Mouse (Mus musculus) gastrocnemius, adult 2 months (tissue): ENCODE results near the gene Gm10762. TPM values are rescaled to one million over a fixed set of nuclear protein-coding genes. Genes with fewer than 3 reads are reported as not detected.
"Not testable (repeated sequence)": the region's sequence is repeated elsewhere in the genome, so short reads cannot be mapped to it uniquely, and the experiment has no call there.

ENCODE experiments used
- DNase-seq: peaks from one replicate; pipeline ENCODE4 v3.0.0; 2022
- H3K27ac ChIP-seq: fragments of 200-600 bp; 2 replicates; pipeline ENCODE4 v1.8.1; 2022; ENCODE audit warnings: mild to moderate bottlenecking
- H3K4me3 ChIP-seq: fragments of 200-600 bp; 2 replicates; pipeline ENCODE4 v1.8.1; 2022; ENCODE audit warnings: mild to moderate bottlenecking, moderate library complexity
- CTCF ChIP-seq: fragments of 200-600 bp; IDR thresholded peaks from 2 replicates; pipeline ENCODE4 v1.8.1; 2022; ENCODE audit warnings: antibody characterized with exemption, mild to moderate bottlenecking, moderate library complexity
- intact Hi-C: fragments of 180-260 bp; cut with DNase I; formaldehyde crosslinking; loops from one replicate; pipeline ENCODE4 v1.15.1; 2025
- long read RNA-seq, 2 experiments: library from polyadenylated mRNA; stranded (forward); transcript quantifications; one replicate each; pipeline ENCODE4 v2.0.0; 2021
- total RNA-seq, 2 experiments: library from RNA; stranded (reverse); gene quantifications; 2 replicates each; pipeline ENCODE4 v1.2.3; 2021

The Gm10762 gene
- 10 to 100 TPM; 12.6 to 13.9 TPM for total RNA-seq
- long read RNA-seq, experiment 1, transcript Gm10762-201 (1 exons, 1,133 nt), result major isoform, 15 of 15 reads
- long read RNA-seq, experiment 1, partial matches to known transcripts, result 0 of 15 reads
- long read RNA-seq, experiment 1, other reads (novel, unspliced or antisense), result 0 of 15 reads
- long read RNA-seq, experiment 2, transcript Gm10762-201 (1 exons, 1,133 nt), result major isoform, 18 of 18 reads
- long read RNA-seq, experiment 2, partial matches to known transcripts, result 0 of 18 reads
- long read RNA-seq, experiment 2, other reads (novel, unspliced or antisense), result 0 of 18 reads

GRCm38 (mm10) chr2:128967661-128968441 is at the start of gene Gm10762:
TSS of gene Gm10762 (minus strand) at chr2:128967725.
- intact Hi-C loops, result loop anchor here (1.0 kb wide), 1 partner anchor 25 kb away; no protein-coding TSS in a partner anchor
- no peak for TF ChIP-seq CTCF
- peak; percentile 88 for DNase-seq
- Histone ChIP-seq H3K27ac (peak within 1 kb of the TSS; percentile 100), H3K4me3 (peak within 1 kb of the TSS; percentile 86)

GRCm38 (mm10) chr2:129008867-129009266 is 41.3 kb upstream of the Gm10762 start:
- intact Hi-C loops, result loop anchor here (2.0 to 5.0 kb wide), 2 partner anchors 62 to 76 kb away; no protein-coding TSS in a partner anchor
- TF ChIP-seq CTCF, result peak; percentile 52
- not testable (repeated sequence) for H3K27ac ChIP-seq, DNase-seq, H3K4me3 ChIP-seq

DNA sequence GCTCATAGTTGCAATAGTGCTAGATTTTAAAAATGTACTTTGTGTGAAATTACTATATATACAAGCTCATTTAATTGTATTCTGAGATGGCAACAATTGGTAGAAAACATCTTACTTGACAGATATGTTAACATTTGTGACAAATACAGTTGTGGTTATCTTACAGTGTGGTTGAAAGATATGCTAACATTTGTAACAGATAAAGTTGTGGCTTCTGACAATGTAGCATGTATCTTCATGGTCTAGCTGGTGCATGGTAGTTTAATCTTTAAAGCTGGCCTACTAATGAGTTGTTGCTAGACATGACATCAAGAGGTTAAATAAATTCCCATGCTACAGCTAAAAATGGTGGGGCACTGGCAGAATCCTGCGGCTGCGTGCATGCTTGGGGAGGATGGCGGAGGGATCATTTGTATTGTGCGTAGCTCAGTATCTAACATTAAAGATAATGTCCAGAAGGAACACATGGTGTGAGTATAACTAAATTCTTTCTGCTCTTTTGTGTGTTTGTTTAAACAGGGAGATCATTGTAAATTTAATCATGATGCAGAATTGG is 38.7 kb upstream of the Gm10762 start:
- intact Hi-C loops, result loop anchor here (5.0 kb wide), 1 partner anchor 59 kb away; no protein-coding TSS in a partner anchor
- Histone ChIP-seq H3K4me3 (no peak overlapping the region), H3K27ac (no peak overlapping the region)
- no peak for TF ChIP-seq CTCF
- no peak for DNase-seq

GRCm38 (mm10) chr2:129004872-129005271 is 37.3 kb upstream of the Gm10762 start:
- DNase-seq, result no peak
- no peak overlapping the region for H3K4me3 ChIP-seq
- no peak for TF ChIP-seq CTCF
- no peak overlapping the region for H3K27ac ChIP-seq
- intact Hi-C loops, result loop anchor here (5.0 kb wide), 1 partner anchor 58 kb away; no protein-coding TSS in a partner anchor

GRCm38 (mm10) chr2:128984746-128985145 is 17.2 kb upstream of the Gm10762 start:
- intact Hi-C loops, result no loop called here

GRCm38 (mm10) chr2:128975572-128975971 is 8.0 kb upstream of the Gm10762 start:
- Histone ChIP-seq H3K4me3 (no peak overlapping the region), H3K27ac (peak overlapping the region; percentile 24; the same call in 1 of the 2 replicates)
- no peak for DNase-seq
- intact Hi-C loops, result no loop called here
- TF ChIP-seq CTCF, result no peak

More at GRCm38 (mm10) chr2:128984746-128985145, 17.2 kb upstream of the Gm10762 start:
- Histone ChIP-seq H3K27ac (no peak overlapping the region), H3K4me3 (no peak overlapping the region)
- no peak for TF ChIP-seq CTCF
- no peak for DNase-seq

DNA sequence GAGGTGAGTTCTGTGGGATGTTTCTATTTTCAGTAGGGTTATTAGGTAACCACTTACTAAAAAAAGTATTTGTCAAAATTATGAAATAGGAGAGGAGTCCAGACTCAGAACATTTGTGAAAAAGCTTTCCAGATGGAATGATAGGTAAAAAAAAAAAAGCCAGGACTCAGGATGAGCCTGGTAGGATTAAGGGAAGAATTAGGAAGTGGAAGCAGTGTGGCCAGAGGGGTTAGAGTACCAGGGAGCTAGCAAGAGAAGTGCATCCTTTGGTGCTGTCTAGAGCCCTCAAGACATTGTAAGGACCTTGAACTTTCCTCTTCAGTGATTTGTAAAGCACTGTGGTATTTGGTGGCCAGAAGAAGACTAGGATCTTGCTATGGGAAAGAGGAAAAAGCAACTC is 4.8 kb upstream of the Gm10762 start:
- intact Hi-C loops, result no loop called here

GRCm38 (mm10) chr2:128968475-128969083 is 1.1 kb upstream of the Gm10762 start:
- intact Hi-C loops, result no loop called here

More for the DNA sequence above, 4.8 kb upstream of the Gm10762 start:
- Histone ChIP-seq H3K27ac (peak overlapping the region; percentile 100), H3K4me3 (peak overlapping the region; percentile 30; the same call in 1 of the 2 replicates)
- TF ChIP-seq CTCF, result no peak
- DNase-seq, result no peak

DNA sequence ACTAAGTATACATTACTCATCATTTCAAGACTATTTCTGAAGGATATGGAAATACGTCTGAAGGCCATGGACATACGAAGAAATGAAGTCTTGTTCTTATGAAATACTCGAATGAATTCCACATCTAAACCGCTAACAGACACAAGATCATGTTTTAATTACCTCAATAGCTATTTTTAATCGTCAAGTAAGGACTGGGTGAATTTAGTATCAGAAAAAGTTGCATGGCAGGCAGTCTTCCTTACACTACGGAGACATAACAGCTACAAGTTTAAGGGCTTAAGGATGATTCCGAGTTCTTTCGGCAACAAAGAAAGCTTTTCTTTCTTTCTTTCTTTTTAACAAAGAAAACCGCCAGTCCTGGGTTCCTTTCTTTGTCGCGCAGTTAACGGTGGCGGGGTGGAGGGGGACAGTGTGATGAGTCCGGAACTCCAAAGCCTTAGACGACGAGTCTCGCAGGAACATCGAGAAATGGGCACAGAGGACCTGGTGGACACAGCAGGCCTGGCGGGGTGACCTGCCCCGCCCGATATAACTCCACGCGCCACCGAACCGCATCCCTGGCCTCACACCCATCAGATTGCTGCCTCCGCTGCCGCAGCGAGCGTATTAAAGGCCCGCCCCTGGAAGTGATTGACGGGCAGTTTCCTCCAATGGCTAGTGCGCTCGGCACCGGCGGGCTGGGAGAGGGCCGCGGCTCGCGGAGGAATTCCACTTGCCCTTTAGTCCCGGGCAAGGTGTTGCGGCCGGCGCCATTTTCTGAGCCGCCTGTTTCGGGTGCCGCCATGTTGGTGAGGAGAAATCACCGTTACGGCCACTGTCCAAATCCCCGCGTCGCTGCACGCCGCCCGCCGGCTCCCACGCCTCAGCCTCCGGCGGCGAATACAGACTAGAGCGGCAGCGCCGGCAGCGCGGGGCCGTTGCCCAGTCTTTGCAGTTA is 614 bp downstream of the Gm10762 start, which contains the start of gene Zc3h6:
Gene Zc3h6 (plus strand): TSS at position 762 of the 940 bp plus-strand sequence.
- TF ChIP-seq CTCF, result no peak
- intact Hi-C loops, result loop anchor here (1.0 kb wide), 1 partner anchor 24 kb away; no protein-coding TSS in a partner anchor
- peak within 1 kb of the TSS; percentile 86 for H3K4me3 ChIP-seq
- H3K27ac ChIP-seq, result peak within 1 kb of the TSS; percentile 100
- DNase-seq, result peak; percentile 99

More at GRCm38 (mm10) chr2:128968475-128969083, 1.1 kb upstream of the Gm10762 start:
- Histone ChIP-seq H3K4me3 (peak overlapping the region; percentile 86), H3K27ac (peak overlapping the region; percentile 100)
- no peak for TF ChIP-seq CTCF
- DNase-seq, result no peak

DNA sequence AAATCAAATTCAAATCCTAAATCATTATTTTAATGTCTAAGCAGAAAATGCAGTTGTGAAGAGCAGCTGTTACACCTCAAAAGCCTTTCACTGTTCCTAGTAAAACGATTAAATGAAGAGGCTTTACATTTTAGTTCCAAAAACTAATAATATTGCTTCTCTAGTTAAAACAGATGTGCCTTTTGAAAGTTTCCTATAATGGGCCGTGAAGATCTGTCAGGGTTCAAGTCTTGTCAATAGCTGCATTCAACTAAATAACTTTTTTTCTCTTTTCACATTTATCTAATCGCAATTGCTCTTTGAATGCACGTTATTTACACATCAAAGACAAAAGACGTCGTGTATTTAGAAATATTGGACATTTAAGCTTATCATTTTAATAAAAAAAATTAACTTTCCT is 1.3 kb downstream of the Gm10762 start:
- no peak for DNase-seq
- intact Hi-C loops, result no loop called here
- Histone ChIP-seq H3K4me3 (peak overlapping the region; percentile 86), H3K27ac (peak overlapping the region; percentile 100)
- TF ChIP-seq CTCF, result no peak

- DNase-seq, result no peak
- no peak overlapping the region; the same call in 1 of the 2 replicates for H3K4me3 ChIP-seq
- no peak for TF ChIP-seq CTCF
- H3K27ac ChIP-seq, result peak overlapping the region; percentile 100
- intact Hi-C loops, result no loop called here
Observed at GRCm38 (mm10) chr2:128965505-128966105, 1.9 kb downstream of the Gm10762 start.
